Mouse (Mus musculus) limb, embryonic 11.5 days (tissue): Measurements from ENCODE around the gene Prpf38b. TPM values are rescaled to one million over a fixed set of nuclear protein-coding genes. Genes with fewer than 3 reads are reported as not detected.

Source experiments
- ATAC-seq: fragments of 200-750 bp; cut with Nextera tagmentation; 2 replicates; pipeline ENCODE4 v1.8.0; 2017; ENCODE audit warnings: low read depth; ENCODE audit not compliant: insufficient number of reproducible peaks, low FRiP score, low TSS enrichment
- DNase-seq: peaks from one replicate; pipeline ENCODE4 v3.0.0-alpha.2; 2015; ENCODE audit warnings: low spot score
- H3K27ac ChIP-seq: fragments of 300-500 bp; sonication (generic); replicated peaks from 2 replicates; pipeline ENCODE4 v1.5.1; 2014; ENCODE audit warnings: low read depth, mild to moderate bottlenecking, low read length
- H3K27me3 ChIP-seq: fragments of 300-500 bp; sonication (generic); 2 replicates; pipeline ENCODE4 v1.6.1; 2014; ENCODE audit warnings: mild to moderate bottlenecking, low read length, mixed read lengths; ENCODE audit not compliant: control insufficient read depth, insufficient read depth
- H3K36me3 ChIP-seq: fragments of 300-500 bp; sonication (generic); 2 replicates; pipeline ENCODE4 v1.6.1; 2014; ENCODE audit warnings: mild to moderate bottlenecking, low read length, moderate library complexity, mixed read lengths; ENCODE audit not compliant: control insufficient read depth, insufficient read depth
- H3K4me1 ChIP-seq: fragments of 300-500 bp; sonication (generic); 2 replicates; pipeline ENCODE4 v1.6.1; 2014; ENCODE audit warnings: low read length, mixed read lengths; ENCODE audit not compliant: control insufficient read depth, insufficient read depth
- H3K4me2 ChIP-seq: fragments of 300-500 bp; sonication (generic); 2 replicates; pipeline ENCODE4 v1.6.1; 2014; ENCODE audit warnings: low read depth, mild to moderate bottlenecking, moderate library complexity; ENCODE audit not compliant: severe bottlenecking
- H3K4me3 ChIP-seq: fragments of 300-500 bp; sonication (generic); 2 replicates; pipeline ENCODE4 v1.5.1; 2014; ENCODE audit warnings: low read depth, low read length
- H3K9ac ChIP-seq: fragments of 300-500 bp; sonication (generic); 2 replicates; pipeline ENCODE4 v1.6.1; 2014; ENCODE audit warnings: mild to moderate bottlenecking, low read length
- H3K9me3 ChIP-seq: fragments of 300-500 bp; sonication (generic); 2 replicates; pipeline ENCODE4 v1.6.1; 2016; ENCODE audit warnings: low read length; ENCODE audit not compliant: control insufficient read depth
- WGBS: fragments of 180-500 bp; shearing (Covaris S2); extraction: QIAGEN DNeasy Blood & Tissue Kit; methylation state at CpG from one replicate; pipeline ENCODE4 v1.1.7; 2014; 5-methylcytosine and 5-hydroxymethylcytosine counted together
- polyA plus RNA-seq: library from polyadenylated mRNA; unstranded; fragments of >200 nt; fragmentation: Nextera tagmentation; extraction: Ambion mirVana; gene quantifications from 2 replicates; pipeline ENCODE4 v1.2.1, GENCODE M21; 2014

Prpf38b gene
- polyA plus RNA-seq, 1 experiment from 2014 or later = 79.9 TPM

DNA sequence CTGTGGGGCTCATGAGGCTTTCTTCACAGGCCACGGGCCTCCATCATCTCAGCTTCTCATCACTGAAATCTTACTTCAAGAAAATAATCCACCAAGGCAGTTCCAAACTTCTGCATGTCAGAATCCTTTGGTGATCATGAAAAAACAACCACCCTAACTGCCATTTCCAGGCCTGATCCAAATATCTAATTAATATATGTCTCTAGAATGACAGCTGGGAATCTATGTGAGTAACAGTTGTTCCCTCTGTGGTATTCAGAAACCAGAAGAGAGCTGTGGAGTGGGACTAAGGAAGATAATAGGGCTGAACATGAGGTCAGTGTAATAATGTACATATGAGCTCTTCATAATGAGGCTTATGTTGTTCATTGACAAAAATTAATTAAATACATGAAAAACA is 58.3 kb downstream of the Prpf38b start:
- no peak overlapping the region for H3K27ac ChIP-seq
- H3K4me2 ChIP-seq = no peak overlapping the region
- no peak for DNase-seq
- H3K9ac ChIP-seq = no peak overlapping the region
- no peaks in the 10 kb centered on the region for H3K27me3 ChIP-seq
- ATAC-seq = no peak
- H3K9me3 ChIP-seq = no peaks in the 10 kb centered on the region
- WGBS = 86% methylated on average over 1 of the region's 1 CpGs
- H3K4me3 ChIP-seq = no peak overlapping the region
- no peaks in the 10 kb centered on the region for H3K4me1 ChIP-seq
- no peaks in the 10 kb centered on the region for H3K36me3 ChIP-seq

Other genes starting within 250 kb of the Prpf38b start
- 95.4 and 97.5 TPM in 2 replicates for gene Gpsm2, start 189.4 kb downstream of the Prpf38b start, polyA plus RNA-seq
- gene Aknad1, start 172.1 kb downstream of the Prpf38b start, polyA plus RNA-seq = 0.09 and 0.40 TPM in 2 replicates
- gene Stxbp3, start 71.2 kb downstream of the Prpf38b start, polyA plus RNA-seq = 26.0 and 27.0 TPM in 2 replicates
- gene Fndc7, start 21.7 kb downstream of the Prpf38b start, polyA plus RNA-seq = 0.18 TPM in 1 of 2 replicates, not detected in the other
- gene Henmt1, start 28.1 kb upstream of the Prpf38b start, polyA plus RNA-seq = 0.54 and 1.0 TPM in 2 replicates
- not detected in 2 replicates for gene Gm9857, start 28.7 kb upstream of the Prpf38b start, polyA plus RNA-seq
- gene Fam102b, start 115.9 kb upstream of the Prpf38b start, polyA plus RNA-seq = 7.7 TPM in 2 replicates
- not detected in 2 replicates for gene Slc25a54, start 168.7 kb upstream of the Prpf38b start, polyA plus RNA-seq
- gene Slc25a24, start 211.4 kb upstream of the Prpf38b start, polyA plus RNA-seq = 36.3 and 38.3 TPM in 2 replicates